In genomic region chr1:52524663-52525062, GRCm38 (mm10) we compare ENCODE assay signal across 20 mouse cellular contexts.
"Had no signal": no experiment of that assay in that cellular context is flagged by ENCODE, and none has a peak within 500 bp of the region (broad histone marks: within the 10 kb centered on the region; RNA-seq: fewer than 3 reads in every experiment).

No protein-coding gene starts in this region.

- H3K27ac ChIP-seq: left cerebral cortex, adult 2 months; limb, embryonic 12.5 days; limb, embryonic 15.5 days; liver, embryonic 14.5 days; macrophage; midbrain, embryonic 12.5 days; midbrain, embryonic 15.5 days; neural tube, embryonic 12.5 days; stomach, postnatal 0 days had no signal

- DNase-seq: kidney, adult 9 months; kidney, postnatal 14 days; kidney, postnatal 4 days; left cerebral cortex, postnatal 4 days; liver, postnatal 0 days; right cerebral cortex, postnatal 4 days; thymus, adult 2 months; thymus, postnatal 25 days had no signal

- H3K4me1 ChIP-seq: midbrain, embryonic 12.5 days; midbrain, embryonic 15.5 days; neural tube, embryonic 12.5 days had no signal

- H3K9me3 ChIP-seq: limb, embryonic 12.5 days; limb, embryonic 15.5 days; midbrain, embryonic 12.5 days; midbrain, embryonic 15.5 days; neural tube, embryonic 12.5 days had no signal

- ATAC-seq: liver, postnatal 0 days; lung, postnatal 0 days had no signal

- H3K4me3 ChIP-seq: left cerebral cortex, adult 2 months; limb, embryonic 12.5 days; limb, embryonic 15.5 days; midbrain, embryonic 12.5 days; midbrain, embryonic 15.5 days; neural tube, embryonic 12.5 days had no signal

- H3K27me3 ChIP-seq: limb, embryonic 12.5 days; limb, embryonic 15.5 days; midbrain, embryonic 12.5 days; midbrain, embryonic 15.5 days; neural tube, embryonic 12.5 days had no signal

- H3K36me3 ChIP-seq: limb, embryonic 12.5 days; limb, embryonic 15.5 days; midbrain, embryonic 12.5 days; midbrain, embryonic 15.5 days; neural tube, embryonic 12.5 days had no signal

- H3K9ac ChIP-seq: limb, embryonic 12.5 days; limb, embryonic 15.5 days; liver, embryonic 14.5 days; liver, postnatal 0 days; lung, embryonic 14.5 days; midbrain, embryonic 12.5 days; midbrain, embryonic 15.5 days; neural tube, embryonic 12.5 days had no signal

- H3K4me2 ChIP-seq: limb, embryonic 12.5 days; limb, embryonic 15.5 days; liver, embryonic 11.5 days; lung, embryonic 14.5 days; midbrain, embryonic 12.5 days; midbrain, embryonic 15.5 days; neural tube, embryonic 12.5 days had no signal
